Mouse (Mus musculus) left cerebral cortex, adult 18-20 months (tissue): ENCODE results near the gene Cdc42ep5. TPM values are rescaled to one million over a fixed set of nuclear protein-coding genes. Genes with fewer than 3 reads are reported as not detected.
"Not testable (repeated sequence)": the region's sequence is repeated elsewhere in the genome, so short reads cannot be mapped to it uniquely, and the experiment has no call there.

Experiments used
- DNase-seq, 2 experiments: peaks; one replicate each; pipeline ENCODE4 v3.0.0; 2021 to 2022; ENCODE audit warnings: low spot score in 2 of 2, mixed read lengths in 1 of 2
- long read RNA-seq, 2 experiments: library from polyadenylated mRNA; stranded (forward); transcript quantifications; one replicate each; pipeline ENCODE4 v2.0.0; 2021
- total RNA-seq, 2 experiments: library from RNA; stranded (reverse); gene quantifications; 2 replicates each; pipeline ENCODE4 v1.2.3; 2021

The Cdc42ep5 gene
- total RNA-seq, result 1 to 10 TPM; 3.6 to 4.1 TPM
- long read RNA-seq, experiment 1, partial matches to known transcripts, result 0 of 1 reads
- long read RNA-seq, experiment 1, other reads (novel, unspliced or antisense), result 0 of 1 reads
- long read RNA-seq, experiment 2, partial matches to known transcripts, result 0 of 1 reads
- long read RNA-seq, experiment 2, other reads (novel, unspliced or antisense), result 1 of 1 reads

GRCm38 (mm10) chr7:4164090-4164910, at the start of gene Cdc42ep5:
TSS of gene Cdc42ep5 (minus strand) at chr7:4164860.
- DNase-seq, result no peak

DNA sequence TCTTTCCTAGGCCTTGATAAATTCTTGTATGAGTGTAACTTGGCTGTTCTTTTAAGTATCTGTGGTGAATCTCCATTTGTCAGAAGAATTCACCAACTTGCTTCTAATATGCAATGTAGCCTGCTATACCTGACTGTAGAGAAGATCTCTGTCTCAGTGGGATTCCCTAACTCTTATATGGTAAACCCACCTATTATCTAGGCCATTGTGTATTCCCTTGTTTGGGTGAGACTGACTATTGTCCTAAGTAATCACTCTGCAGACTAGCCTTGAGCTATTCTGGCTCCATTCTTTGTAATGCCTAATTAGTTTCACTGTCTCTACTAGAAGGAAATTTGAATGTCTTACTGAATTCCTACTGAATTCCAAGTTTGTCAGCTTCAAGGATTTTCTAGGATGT, 48.8 kb upstream of the Cdc42ep5 start:
- DNase-seq, result not testable (repeated sequence)

DNA sequence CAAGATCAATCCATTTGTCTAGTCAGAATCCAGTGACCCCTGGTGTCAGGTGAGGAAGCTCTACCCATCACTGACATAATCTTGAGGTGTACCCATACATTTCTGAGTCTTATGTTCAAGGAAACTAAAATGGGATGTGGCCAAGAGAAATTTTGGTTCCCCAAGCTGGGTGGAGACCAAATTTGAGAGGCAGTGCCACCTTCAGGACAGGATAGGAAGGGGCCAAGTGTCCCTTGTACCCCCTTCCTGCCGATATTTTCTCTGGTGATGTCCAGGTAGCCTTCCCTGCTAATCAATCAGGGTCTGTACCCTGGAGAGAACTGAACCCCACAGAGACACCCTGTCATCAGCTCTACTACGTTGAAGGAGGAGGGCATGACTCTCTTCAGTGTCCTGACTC, 44.0 kb upstream of the Cdc42ep5 start:
- DNase-seq, result no peak

DNA sequence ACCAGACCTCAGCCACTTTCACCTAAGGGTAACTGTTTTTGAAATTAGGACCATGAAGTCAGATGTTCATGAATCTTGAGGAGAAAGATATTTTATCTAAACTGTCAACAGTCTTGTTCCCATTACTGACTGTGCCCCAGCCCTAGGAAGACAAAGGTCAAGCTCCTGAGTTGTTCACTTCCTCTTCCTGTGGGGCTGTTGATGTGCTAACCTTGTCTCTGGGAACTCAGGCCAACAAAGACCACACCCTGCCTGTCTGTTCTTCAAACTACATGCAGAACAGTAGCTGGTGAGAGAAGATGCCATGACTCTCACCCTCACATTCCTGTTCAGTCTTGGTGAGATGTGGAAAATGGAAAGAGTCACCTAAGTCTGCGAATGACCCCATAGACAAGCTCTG, 42.5 kb upstream of the Cdc42ep5 start:
- no peak for DNase-seq

DNA sequence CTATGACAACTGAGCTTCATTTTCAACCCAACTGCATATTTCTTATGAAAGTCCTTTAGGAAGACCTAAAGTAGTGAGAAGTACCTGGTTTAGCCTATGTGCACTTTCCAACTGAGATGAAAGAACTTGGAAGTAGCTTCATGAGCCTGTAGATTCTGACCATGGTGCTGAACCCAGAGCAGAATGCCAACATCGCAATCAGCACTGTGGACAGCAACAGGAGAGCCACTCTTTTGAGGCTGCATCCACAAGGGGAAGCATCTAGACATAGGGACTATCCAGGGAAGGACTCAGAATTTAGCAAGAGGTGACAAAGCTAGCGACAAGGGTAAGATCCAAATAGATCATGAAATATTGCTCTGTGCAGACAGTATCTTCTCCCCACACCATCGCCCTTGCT, 13.8 kb upstream of the Cdc42ep5 start:
- DNase-seq, result no peak

GRCm38 (mm10) chr7:4170193-4170938, 5.7 kb upstream of the Cdc42ep5 start:
- DNase-seq, result no peak

- no peak for DNase-seq
Measured at GRCm38 (mm10) chr7:4167098-4167497, 2.4 kb upstream of the Cdc42ep5 start.

- no peak for DNase-seq
Measured at GRCm38 (mm10) chr7:4165286-4165685, 626 bp upstream of the Cdc42ep5 start.

DNA sequence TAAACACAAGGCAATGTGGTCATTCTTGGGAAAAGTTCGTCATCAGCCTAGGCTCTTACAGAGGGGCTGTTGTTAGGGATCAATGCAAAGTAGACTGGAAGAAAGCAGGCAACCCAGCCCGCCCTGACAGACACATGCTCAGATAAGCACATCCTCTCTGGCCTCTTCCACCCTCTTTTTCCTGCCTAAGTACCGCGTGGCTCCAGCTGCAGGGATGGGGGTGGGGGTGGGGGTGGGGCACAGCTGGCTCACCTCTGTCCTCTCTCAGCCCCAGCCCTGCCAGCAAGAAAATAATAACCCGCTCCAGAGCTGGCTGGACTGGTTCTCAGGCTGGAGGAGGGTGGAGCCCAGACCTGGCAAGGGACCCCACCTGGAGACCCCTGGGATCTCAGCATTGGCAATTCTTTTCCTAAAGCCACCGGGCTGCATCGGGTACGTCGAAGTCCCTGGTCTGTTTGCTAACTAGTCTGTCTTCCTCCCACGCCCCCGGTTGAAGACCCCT, 1.0 kb downstream of the Cdc42ep5 start:
- no peak for DNase-seq

GRCm38 (mm10) chr7:4161596-4161995, 3.1 kb downstream of the Cdc42ep5 start:
- DNase-seq, result not testable (repeated sequence)

DNA sequence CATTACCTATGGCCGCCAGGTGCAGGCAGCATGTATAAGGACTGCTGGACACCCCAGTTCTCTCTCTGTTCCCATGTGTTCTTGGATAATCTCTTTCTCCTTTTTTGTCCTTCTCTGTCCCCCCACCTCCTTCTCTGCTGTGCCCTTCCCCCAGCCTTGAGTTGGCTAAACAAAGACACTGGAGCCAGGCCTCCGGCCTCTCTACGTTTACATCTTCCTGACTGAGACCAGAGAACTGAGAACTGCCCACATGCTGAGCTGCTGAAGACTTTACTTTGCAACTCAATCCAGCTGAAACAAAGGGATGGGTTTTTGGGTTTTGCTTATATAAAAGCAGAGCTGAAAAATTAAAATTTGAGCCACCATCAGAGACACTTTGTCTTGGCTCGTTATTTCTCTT, 9.7 kb downstream of the Cdc42ep5 start:
- DNase-seq, result no peak

- DNase-seq, result no peak
Measured at GRCm38 (mm10) chr7:4154356-4154755, 10.3 kb downstream of the Cdc42ep5 start.

- no peak for DNase-seq
Measured at GRCm38 (mm10) chr7:4151241-4151640, 13.4 kb downstream of the Cdc42ep5 start.

- DNase-seq, result peak in 1 of 2 experiments; percentile 43
Measured at GRCm38 (mm10) chr7:4150811-4151221, 13.8 kb downstream of the Cdc42ep5 start.

GRCm38 (mm10) chr7:4150059-4150541, 14.6 kb downstream of the Cdc42ep5 start, which contains the start of gene Leng9:
TSS of gene Leng9 (minus strand) at chr7:4150374.
- no peak for DNase-seq

DNA sequence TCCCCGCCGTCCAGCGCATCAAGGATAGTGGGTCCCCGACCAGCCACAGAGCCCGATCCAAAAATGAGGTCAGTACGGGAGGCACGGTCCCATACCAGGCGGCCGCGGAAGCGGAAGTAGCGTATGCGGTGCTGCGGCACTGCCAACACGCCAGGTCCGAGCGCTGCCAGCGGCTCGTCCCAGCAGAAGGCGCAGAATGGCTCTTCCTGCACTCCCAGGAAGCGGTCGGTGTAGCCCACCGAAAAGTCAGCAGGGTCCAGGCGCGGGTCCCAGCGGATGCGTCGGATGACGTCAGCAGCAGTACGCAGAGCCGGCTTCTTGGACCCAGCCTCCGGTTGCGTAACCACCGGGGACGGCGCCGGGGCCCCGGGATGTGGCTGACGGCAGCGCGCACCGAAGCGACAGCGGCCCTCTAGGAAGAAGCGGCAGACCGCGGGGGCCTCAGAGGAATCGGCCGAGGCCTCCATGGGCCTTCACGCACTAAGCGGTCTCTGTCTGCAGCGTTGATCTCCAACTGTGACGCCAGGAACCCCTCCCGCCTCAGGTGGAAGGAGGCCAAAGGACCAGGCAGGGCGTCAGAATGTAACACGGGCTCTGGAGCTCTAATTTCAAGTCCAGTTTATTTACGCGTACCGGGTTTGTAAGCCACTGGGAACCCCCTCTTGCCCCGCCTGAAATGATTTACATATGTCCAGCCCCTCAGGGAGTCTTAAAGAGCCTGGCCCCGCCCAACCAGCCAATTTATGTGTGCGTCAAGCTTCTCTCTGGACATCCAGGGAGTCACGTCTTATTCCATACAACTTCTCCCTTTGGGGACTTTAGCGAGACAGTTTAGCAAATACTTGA, 15.2 kb downstream of the Cdc42ep5 start:
- DNase-seq, result peak; percentile 80 to 88

DNA sequence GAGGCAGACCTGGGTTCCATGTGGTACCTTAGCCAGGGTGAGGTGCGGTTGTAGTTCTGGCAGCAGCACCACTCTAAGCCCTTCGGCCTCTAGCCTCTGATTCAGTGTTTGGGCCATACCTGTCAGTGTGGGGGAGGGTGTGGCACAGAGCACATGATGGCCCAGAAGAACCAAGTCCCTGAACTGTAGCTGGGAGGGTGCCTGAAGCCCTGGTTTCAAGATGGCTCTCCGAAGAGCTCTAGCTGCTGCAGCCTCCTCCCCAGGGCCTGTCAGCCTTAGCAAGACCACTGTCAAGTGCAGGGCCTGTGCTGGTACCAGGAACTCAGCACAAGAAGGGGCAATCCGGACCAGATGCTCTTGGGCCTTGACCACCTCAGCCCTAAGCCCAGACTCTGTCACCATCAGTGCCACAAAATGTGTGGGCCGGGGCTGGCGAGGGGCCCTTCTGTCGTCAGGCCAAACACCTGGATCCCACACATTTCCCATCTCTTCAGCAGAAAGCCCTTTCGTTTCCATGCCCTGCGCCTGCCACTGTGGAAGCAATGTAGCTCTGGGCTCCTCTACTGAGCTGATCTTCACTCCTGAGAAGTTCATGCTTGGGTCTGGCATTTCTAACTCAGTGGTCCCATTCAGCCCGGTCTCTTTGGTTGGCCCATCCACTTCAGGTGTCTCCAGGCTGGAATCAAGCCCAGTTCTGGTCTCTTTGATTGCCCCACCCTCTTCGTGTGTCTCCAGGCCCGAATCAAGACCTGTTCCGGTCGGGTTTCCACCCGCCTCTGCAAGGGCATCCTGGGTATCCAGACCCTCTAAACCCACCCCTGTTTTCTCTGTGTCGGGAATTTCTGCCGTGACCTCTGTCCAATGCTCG, 16.1 kb downstream of the Cdc42ep5 start:
- no peak for DNase-seq

- DNase-seq, result no peak
Measured at GRCm38 (mm10) chr7:4147836-4148235, 16.8 kb downstream of the Cdc42ep5 start.

DNA sequence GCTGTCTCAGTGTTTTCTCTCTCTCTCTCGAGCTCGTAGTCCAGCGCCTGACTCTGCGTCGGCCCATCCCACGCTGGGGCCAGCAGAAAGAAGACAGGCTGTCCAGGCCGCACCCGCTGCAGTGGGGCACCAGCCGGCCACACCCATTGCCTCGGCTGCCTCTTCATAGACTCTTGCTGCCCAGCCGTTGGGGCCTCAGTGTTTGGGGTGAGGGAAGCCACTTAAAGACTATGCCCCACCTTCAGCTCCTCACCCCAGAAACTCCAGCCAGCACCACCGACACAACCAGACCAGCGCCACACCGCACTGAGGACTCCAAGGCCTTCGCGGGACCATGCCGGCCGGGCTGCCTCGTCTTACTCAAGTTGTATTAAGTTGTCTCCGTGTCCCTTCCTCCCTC, 17.3 kb downstream of the Cdc42ep5 start:
- DNase-seq, result no peak
